Mouse (Mus musculus): ENCODE data around the gene Hs2st1. TPM values are rescaled to one million over a fixed set of nuclear protein-coding genes. Genes with fewer than 3 reads are reported as not detected.

Hs2st1 gene
- polyA plus RNA-seq, 1 experiment from 2014 or later: 19.7 TPM

DNA sequence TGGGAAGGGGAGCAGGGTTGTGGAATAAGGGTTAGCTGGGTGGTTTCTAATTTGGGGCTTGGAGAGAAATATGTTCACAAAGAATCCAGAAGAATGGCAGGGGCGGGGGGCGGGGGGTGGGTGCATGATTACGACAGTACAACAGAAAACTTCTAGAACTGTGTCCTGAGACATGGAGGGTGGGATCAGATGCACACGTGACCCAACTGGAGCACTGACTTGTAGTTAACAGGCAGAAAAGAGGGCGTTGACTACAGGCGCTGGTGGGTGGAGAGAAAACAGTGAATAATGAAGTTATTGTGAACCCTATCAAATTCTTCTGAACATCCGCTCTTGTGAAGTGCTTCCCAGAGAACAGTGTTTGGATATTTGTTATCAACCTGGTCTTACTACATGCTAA is 6.1 kb downstream of the Hs2st1 start:
- 81% methylated on average over 7 of the region's 7 CpGs for WGBS
- Histone ChIP-seq H3K9me3 (no peaks in the 10 kb centered on the region), H3K27ac (replicated peaks) (no peak overlapping the region), H3K9ac (replicated peaks) (no peak overlapping the region), H3K36me3 (no peaks in the 10 kb centered on the region), H3K4me1 (peaks cover 28% of the 10 kb centered on the region), H3K4me2 (replicated peaks) (no peak overlapping the region), H3K27me3 (no peaks in the 10 kb centered on the region), H3K4me3 (no peak overlapping the region)
- no peak for ATAC-seq (replicated peaks)

DNA sequence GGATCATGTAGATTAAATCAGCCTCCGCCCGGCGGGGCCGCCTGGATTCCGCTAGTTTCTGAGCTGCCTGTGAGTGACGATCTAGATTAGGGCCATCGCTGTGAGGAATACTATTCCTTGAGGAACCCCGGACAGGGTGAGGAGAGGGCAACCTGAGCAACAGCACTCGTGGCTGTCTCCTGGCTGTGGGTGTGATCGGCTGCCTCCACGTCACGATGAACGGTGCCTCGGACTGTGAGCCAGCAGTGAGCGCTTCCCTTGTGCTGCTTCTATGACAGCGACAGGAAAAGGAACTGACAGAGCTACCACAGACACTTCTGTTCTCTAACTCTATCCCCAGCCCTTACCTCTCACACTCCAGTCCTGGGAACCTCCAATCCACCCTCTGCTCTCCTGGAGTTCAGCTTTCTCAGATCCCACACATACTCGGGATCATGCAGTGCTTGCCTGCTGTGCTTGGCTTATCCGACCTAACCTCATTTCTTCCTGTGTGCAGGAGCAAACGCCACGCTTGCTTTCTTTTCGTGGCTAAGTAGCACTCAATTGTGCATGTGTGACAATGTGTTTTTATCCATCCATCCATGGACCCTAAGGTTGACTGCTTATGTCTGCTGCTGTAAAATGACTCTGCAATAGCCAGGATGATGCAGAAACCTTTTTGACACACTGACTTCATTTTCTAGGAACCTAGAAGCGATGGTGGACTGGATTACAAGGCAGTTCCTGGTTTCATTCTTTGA is 8.3 kb downstream of the Hs2st1 start:
- WGBS: 69% methylated on average over 22 of the region's 22 CpGs
- H3K27me3 ChIP-seq: no peaks in the 10 kb centered on the region
- H3K9me3 ChIP-seq: no peaks in the 10 kb centered on the region
- H3K4me2 ChIP-seq (replicated peaks): no peak overlapping the region
- H3K4me3 ChIP-seq: no peak overlapping the region
- no peaks in the 10 kb centered on the region for H3K36me3 ChIP-seq
- H3K9ac ChIP-seq (replicated peaks): no peak overlapping the region
- no peak overlapping the region; the same call in 1 of the 2 replicates for H3K27ac ChIP-seq (replicated peaks)
- peaks cover 30% of the 10 kb centered on the region for H3K4me1 ChIP-seq
- ATAC-seq (replicated peaks): 0 out of 2 replicates have a peak, but pooled peaks have one; percentile 6

- ATAC-seq (replicated peaks): 0 out of 2 replicates have a peak, but pooled peaks have one; percentile 28
- Histone ChIP-seq H3K27ac (replicated peaks) (peak overlapping the region; percentile 56), H3K36me3 (no peaks in the 10 kb centered on the region), H3K4me2 (replicated peaks) (no peak overlapping the region; the same call in 1 of the 2 replicates), H3K27me3 (no peaks in the 10 kb centered on the region), H3K4me1 (peaks cover 54% of the 10 kb centered on the region), H3K9me3 (no peaks in the 10 kb centered on the region), H3K4me3 (no peak overlapping the region), H3K9ac (replicated peaks) (no peak overlapping the region)
- WGBS: 38% methylated on average over 5 of the region's 5 CpGs
Observed at GRCm38 (mm10) chr3:144558274-144558673, 11.7 kb downstream of the Hs2st1 start.

- WGBS: 3% methylated on average over 16 of the region's 16 CpGs
- no peak; the same call in 1 of the 2 replicates for ATAC-seq (replicated peaks)
- H3K9ac ChIP-seq (replicated peaks): peak overlapping the region; percentile 20
Observed at GRCm38 (mm10) chr3:144556625-144557324, 13.2 kb downstream of the Hs2st1 start.

GRCm38 (mm10) chr3:144555144-144555543 is 14.8 kb downstream of the Hs2st1 start:
- 56% methylated on average over 7 of the region's 7 CpGs for WGBS
- Histone ChIP-seq H3K9ac (replicated peaks) (no peak overlapping the region), H3K4me1 (peaks cover 74% of the 10 kb centered on the region), H3K4me3 (no peak overlapping the region), H3K36me3 (no peaks in the 10 kb centered on the region), H3K9me3 (no peaks in the 10 kb centered on the region), H3K4me2 (replicated peaks) (no peak overlapping the region), H3K27ac (replicated peaks) (no peak overlapping the region), H3K27me3 (no peaks in the 10 kb centered on the region)
- ATAC-seq (replicated peaks): no peak

More at GRCm38 (mm10) chr3:144556625-144557324, 13.2 kb downstream of the Hs2st1 start:
- H3K27me3 ChIP-seq: no peaks in the 10 kb centered on the region
- no peak overlapping the region; the same call in 1 of the 2 replicates for H3K4me3 ChIP-seq
- no peaks in the 10 kb centered on the region for H3K36me3 ChIP-seq
- peak overlapping the region; percentile 60 for H3K27ac ChIP-seq (replicated peaks)
- peak overlapping the region; percentile 42 for H3K4me2 ChIP-seq (replicated peaks)
- peaks cover 64% of the 10 kb centered on the region for H3K4me1 ChIP-seq
- H3K9me3 ChIP-seq: no peaks in the 10 kb centered on the region

GRCm38 (mm10) chr3:144554503-144554902 is 15.5 kb downstream of the Hs2st1 start:
- no peak overlapping the region; the same call in 1 of the 2 replicates for H3K9ac ChIP-seq (replicated peaks)
- no peak overlapping the region for H3K27ac ChIP-seq (replicated peaks)
- H3K9me3 ChIP-seq: no peaks in the 10 kb centered on the region
- no peaks in the 10 kb centered on the region for H3K27me3 ChIP-seq
- no peak for ATAC-seq (replicated peaks)
- no peak overlapping the region for H3K4me2 ChIP-seq (replicated peaks)
- H3K4me1 ChIP-seq: peaks cover 73% of the 10 kb centered on the region
- H3K36me3 ChIP-seq: no peaks in the 10 kb centered on the region
- no peak overlapping the region for H3K4me3 ChIP-seq
- WGBS: 56% methylated on average over 9 of the region's 9 CpGs

GRCm38 (mm10) chr3:144553942-144554341 is 16.0 kb downstream of the Hs2st1 start:
- Histone ChIP-seq H3K9ac (replicated peaks) (no peak overlapping the region), H3K27me3 (no peaks in the 10 kb centered on the region), H3K9me3 (no peaks in the 10 kb centered on the region), H3K4me3 (no peak overlapping the region), H3K27ac (replicated peaks) (no peak overlapping the region), H3K4me1 (peaks cover 71% of the 10 kb centered on the region), H3K4me2 (replicated peaks) (no peak overlapping the region), H3K36me3 (no peaks in the 10 kb centered on the region)
- no peak for ATAC-seq (replicated peaks)
- WGBS: 25% methylated on average over 7 of the region's 7 CpGs

DNA sequence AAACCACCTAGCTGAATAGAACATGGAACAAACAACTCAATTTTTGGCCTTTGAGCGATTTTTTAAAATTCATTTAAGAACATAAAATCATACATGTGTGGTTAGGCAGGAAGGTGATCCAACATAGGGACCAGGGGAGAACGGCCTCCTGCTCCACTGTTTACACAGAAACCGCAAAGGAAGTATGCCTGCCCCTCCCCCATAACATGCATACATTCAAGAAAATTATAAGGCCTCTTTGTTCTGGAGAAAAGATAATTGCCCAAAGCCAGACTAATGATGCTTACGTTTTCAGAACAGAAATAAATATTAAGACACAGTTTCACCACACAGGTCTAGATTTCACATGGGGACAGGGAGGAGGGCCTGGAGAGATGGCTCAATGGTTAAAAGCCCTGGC is 18.6 kb downstream of the Hs2st1 start:
- no peak overlapping the region for H3K9ac ChIP-seq (replicated peaks)
- peaks cover 61% of the 10 kb centered on the region for H3K4me1 ChIP-seq
- H3K27ac ChIP-seq (replicated peaks): 0 out of 2 replicates have a peak overlapping the region, but pooled peaks have one; percentile 25
- H3K36me3 ChIP-seq: no peaks in the 10 kb centered on the region
- H3K4me2 ChIP-seq (replicated peaks): no peak overlapping the region
- WGBS: 38% methylated on average over 4 of the region's 4 CpGs
- H3K4me3 ChIP-seq: no peak overlapping the region
- ATAC-seq (replicated peaks): no peak
- no peaks in the 10 kb centered on the region for H3K27me3 ChIP-seq
- no peaks in the 10 kb centered on the region for H3K9me3 ChIP-seq

DNA sequence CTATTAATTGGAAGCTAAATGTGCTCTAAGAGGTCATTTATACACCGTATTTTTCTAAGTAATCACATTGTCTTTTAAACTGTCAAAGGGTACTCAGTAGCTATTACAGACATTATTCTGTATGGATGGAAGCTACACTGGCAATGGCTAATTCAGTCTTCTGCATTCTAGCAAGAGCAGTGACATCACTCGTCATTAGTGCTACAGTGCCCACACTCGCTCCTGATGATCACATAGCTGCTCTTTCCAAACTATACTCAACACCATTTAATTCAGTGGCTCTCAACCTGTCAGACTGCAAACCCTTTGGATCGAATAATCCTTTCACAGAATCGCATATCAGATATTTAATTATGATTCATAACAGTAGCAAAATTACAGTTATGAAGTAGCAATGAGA is 19.3 kb downstream of the Hs2st1 start:
- H3K36me3 ChIP-seq: no peaks in the 10 kb centered on the region
- H3K4me3 ChIP-seq: no peak overlapping the region
- H3K9me3 ChIP-seq: no peaks in the 10 kb centered on the region
- 0 out of 2 replicates have a peak overlapping the region, but pooled peaks have one; percentile 25 for H3K27ac ChIP-seq (replicated peaks)
- no peak overlapping the region for H3K9ac ChIP-seq (replicated peaks)
- H3K4me2 ChIP-seq (replicated peaks): no peak overlapping the region
- 40% methylated on average over 5 of the region's 5 CpGs for WGBS
- H3K4me1 ChIP-seq: peaks cover 57% of the 10 kb centered on the region
- ATAC-seq (replicated peaks): no peak
- H3K27me3 ChIP-seq: no peaks in the 10 kb centered on the region

GRCm38 (mm10) chr3:144550036-144550435 is 19.9 kb downstream of the Hs2st1 start:
- H3K27me3 ChIP-seq: no peaks in the 10 kb centered on the region
- no peak overlapping the region for H3K9ac ChIP-seq (replicated peaks)
- no peak overlapping the region for H3K4me3 ChIP-seq
- no peak overlapping the region for H3K4me2 ChIP-seq (replicated peaks)
- H3K27ac ChIP-seq (replicated peaks): no peak overlapping the region
- peaks cover 58% of the 10 kb centered on the region for H3K4me1 ChIP-seq
- no peaks in the 10 kb centered on the region for H3K9me3 ChIP-seq
- 87% methylated on average over 5 of the region's 5 CpGs for WGBS
- ATAC-seq (replicated peaks): no peak
- no peaks in the 10 kb centered on the region for H3K36me3 ChIP-seq

DNA sequence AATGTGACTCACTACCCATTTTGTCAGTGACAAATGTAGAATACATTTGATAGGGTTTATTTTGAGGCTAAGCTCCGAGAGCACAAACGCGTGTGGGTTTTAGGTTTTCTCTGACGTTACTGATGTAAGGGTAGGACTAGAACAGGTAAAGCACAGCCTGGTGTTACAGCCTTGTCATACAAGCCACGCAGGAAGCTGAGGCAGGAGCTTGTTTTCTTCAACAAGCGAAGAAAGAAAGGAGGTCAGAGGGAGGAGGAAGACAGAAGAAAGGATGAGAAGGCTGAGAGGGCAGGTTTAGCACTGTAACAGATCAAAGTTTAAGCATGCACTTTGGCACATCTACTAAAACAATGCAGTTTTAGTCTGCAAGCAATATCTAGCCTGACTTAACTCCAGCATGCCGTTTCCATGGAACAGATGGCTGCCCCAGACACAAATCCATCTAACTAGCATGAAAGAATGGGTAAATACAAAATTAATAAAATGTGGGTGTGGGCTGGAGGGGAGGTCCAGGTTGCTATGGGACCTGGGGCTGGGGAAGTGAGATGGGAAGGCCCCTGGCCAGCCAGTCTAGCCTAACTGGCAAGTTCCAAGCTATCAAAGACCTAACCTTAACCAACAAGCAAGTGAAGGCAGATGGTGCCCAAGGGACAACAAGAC is 21.7 kb downstream of the Hs2st1 start:
- 77% methylated on average over 7 of the region's 7 CpGs for WGBS
- Histone ChIP-seq H3K9me3 (no peaks in the 10 kb centered on the region), H3K4me3 (no peak overlapping the region), H3K36me3 (no peaks in the 10 kb centered on the region), H3K4me2 (replicated peaks) (no peak overlapping the region), H3K27ac (replicated peaks) (peak overlapping the region; percentile 24), H3K4me1 (peaks cover 46% of the 10 kb centered on the region), H3K9ac (replicated peaks) (no peak overlapping the region), H3K27me3 (no peaks in the 10 kb centered on the region)
- no peak for ATAC-seq (replicated peaks)

DNA sequence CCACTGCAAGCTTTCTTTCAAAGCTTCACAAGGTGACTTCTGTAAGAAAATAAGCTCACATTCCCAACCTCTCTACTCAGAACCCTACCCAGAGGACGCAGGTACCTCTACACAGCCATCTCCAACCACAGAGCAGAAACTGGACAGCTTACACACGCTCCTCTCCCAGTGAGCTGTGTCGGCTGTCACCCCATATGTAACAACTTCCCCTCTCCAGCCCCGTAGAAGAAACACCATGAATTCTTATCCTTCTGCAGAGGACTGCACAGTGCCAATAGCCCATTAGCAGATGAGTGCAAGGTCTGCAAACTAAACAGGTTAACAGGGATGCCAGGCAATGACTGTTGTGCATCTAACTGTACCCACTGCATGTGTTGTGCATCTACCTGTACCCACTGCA is 23.5 kb downstream of the Hs2st1 start:
- H3K27me3 ChIP-seq: no peaks in the 10 kb centered on the region
- peak overlapping the region; percentile 59 for H3K27ac ChIP-seq (replicated peaks)
- peaks cover 38% of the 10 kb centered on the region for H3K4me1 ChIP-seq
- no peak overlapping the region for H3K4me2 ChIP-seq (replicated peaks)
- 10% methylated on average over 4 of the region's 4 CpGs for WGBS
- no peak overlapping the region for H3K9ac ChIP-seq (replicated peaks)
- ATAC-seq (replicated peaks): peak; percentile 25; the same call in 1 of the 2 replicates
- no peak overlapping the region for H3K4me3 ChIP-seq
- H3K9me3 ChIP-seq: no peaks in the 10 kb centered on the region
- H3K36me3 ChIP-seq: no peaks in the 10 kb centered on the region
